Mouse (Mus musculus) ES-E14 (cell line): Measurements from ENCODE around the gene Ppfia1. TPM values are rescaled to one million over a fixed set of nuclear protein-coding genes. Genes with fewer than 3 reads are reported as not detected.

Source experiments
- DNase-seq: peaks from one replicate; pipeline ENCODE4 v3.0.0-alpha.2; 2013; ENCODE audit warnings: low read depth, low spot score
- H3K27ac ChIP-seq: 2 replicates; pipeline ENCODE4 v1.5.1; 2012; ENCODE audit warnings: low read depth, mild to moderate bottlenecking, low read length, moderate library complexity, mixed read lengths; ENCODE audit not compliant: poor library complexity, insufficient read depth, severe bottlenecking
- H3K36me3 ChIP-seq: 2 replicates; pipeline ENCODE4 v1.6.1; 2012; ENCODE audit warnings: mild to moderate bottlenecking, low read length, moderate library complexity, mixed read lengths; ENCODE audit not compliant: control insufficient read depth, poor library complexity, insufficient read depth, severe bottlenecking
- H3K4me1 ChIP-seq, 2 experiments: fragments of 150-350 bp in 1 of 2; sonication (generic) in 1 of 2; 2 replicates each; pipeline ENCODE4 v1.6.1; 2012; ENCODE audit warnings: low read length in 2 of 2, mild to moderate bottlenecking in 1 of 2, mixed read lengths in 1 of 2; ENCODE audit not compliant: control insufficient read depth in 2 of 2, insufficient read depth in 2 of 2, poor library complexity in 1 of 2
- H3K4me3 ChIP-seq, 2 experiments: fragments of 150-350 bp in 1 of 2; sonication (generic) in 1 of 2; 2 replicates each; pipeline ENCODE4 v1.5.1; 2012; ENCODE audit warnings: low read length in 2 of 2, low read depth in 1 of 2, mild to moderate bottlenecking in 1 of 2, mixed read lengths in 1 of 2; ENCODE audit not compliant: insufficient read depth in 1 of 2, poor library complexity in 1 of 2, severe bottlenecking in 1 of 2
- H3K9ac ChIP-seq: 2 replicates; pipeline ENCODE4 v1.6.1; 2012; ENCODE audit warnings: low read depth, mild to moderate bottlenecking, low read length, mixed read lengths; ENCODE audit not compliant: poor library complexity, insufficient read depth, severe bottlenecking
- H3K9me3 ChIP-seq: fragments of 150-350 bp; sonication (generic); 2 replicates; pipeline ENCODE4 v1.6.1; 2012; ENCODE audit warnings: low read depth, mild to moderate bottlenecking, low read length; ENCODE audit not compliant: control insufficient read depth, insufficient read depth
- CHD2 ChIP-seq: IDR thresholded peaks from 2 replicates; pipeline ENCODE4 v1.6.1; 2014; ENCODE audit warnings: mild to moderate bottlenecking, low read depth, low read length, inconsistent platforms
- HCFC1 ChIP-seq: IDR thresholded peaks from 2 replicates; pipeline ENCODE4 v1.6.1; 2012; ENCODE audit warnings: low read length, inconsistent platforms, borderline replicate concordance; ENCODE audit not compliant: insufficient read depth
- MAFK ChIP-seq: IDR thresholded peaks from 2 replicates; pipeline ENCODE4 v1.6.1; 2014; ENCODE audit warnings: mild to moderate bottlenecking, low read depth, low read length, inconsistent platforms; ENCODE audit not compliant: insufficient read depth
- ZC3H11A ChIP-seq: IDR thresholded peaks from 2 replicates; pipeline ENCODE4 v1.6.1; 2012; ENCODE audit warnings: low read depth, mild to moderate bottlenecking, inconsistent platforms, low read length, borderline replicate concordance
- ZNF384 ChIP-seq: IDR thresholded peaks from 2 replicates; pipeline ENCODE4 v1.6.1; 2012; ENCODE audit warnings: low read depth, low read length, inconsistent platforms
- in situ Hi-C, 2 experiments: fragments of 600-800 bp; cut with MboI; formaldehyde crosslinking; loops; one replicate each; pipeline ENCODE4 v1.15.1; 2025; ENCODE audit warnings: low sequenced_read_pairs in 2 of 2, inconsistent platforms in 1 of 2; ENCODE audit not compliant: unreplicated experiment in 2 of 2
- total RNA-seq: library from RNA; depleted of rRNA; stranded (reverse); fragments of 300-350 nt; gene quantifications from 2 replicates; pipeline ENCODE4 v1.2.3, GENCODE M21; 2012

Gene Ppfia1
- total RNA-seq, 1 experiment: 55.1 TPM

- no peaks in the 10 kb centered on the region for H3K4me1 ChIP-seq
- TF ChIP-seq ZNF384: no peak
- TF ChIP-seq MAFK: no peak
- H3K4me3 ChIP-seq: no peak overlapping the region
- H3K9me3 ChIP-seq: no peaks in the 10 kb centered on the region
- in situ Hi-C loops: no loop called here
- H3K27ac ChIP-seq: no peak overlapping the region
- H3K36me3 ChIP-seq: peaks cover 81% of the 10 kb centered on the region
- no peak overlapping the region for H3K9ac ChIP-seq
- DNase-seq: no peak
Measured at GRCm38 (mm10) chr7:144461246-144461902, 92.2 kb downstream of the Ppfia1 start.

- H3K9ac ChIP-seq: no peak overlapping the region
- in situ Hi-C loops: no loop called here
- peaks cover 84% of the 10 kb centered on the region for H3K36me3 ChIP-seq
- H3K9me3 ChIP-seq: no peaks in the 10 kb centered on the region
- no peak for DNase-seq
- no peaks in the 10 kb centered on the region for H3K4me1 ChIP-seq
- no peak overlapping the region for H3K4me3 ChIP-seq
- H3K27ac ChIP-seq: no peak overlapping the region
- TF ChIP-seq HCFC1 (no peak), CHD2 (no peak), ZNF384 (no peak), MAFK (no peak), ZC3H11A (no peak)
Measured at GRCm38 (mm10) chr7:144458881-144459280, 94.6 kb downstream of the Ppfia1 start.

GRCm38 (mm10) chr7:144450661-144451060, 102.9 kb downstream of the Ppfia1 start:
- no peak for DNase-seq
- Histone ChIP-seq H3K9me3 (no peaks in the 10 kb centered on the region), H3K4me1 (0 out of 4 replicates have a peak, but pooled peaks cover 0 to 5% of the 10 kb centered on the region in 2 experiments), H3K36me3 (peaks cover 57% of the 10 kb centered on the region), H3K9ac (no peak overlapping the region), H3K27ac (no peak overlapping the region), H3K4me3 (no peak overlapping the region)
- TF ChIP-seq MAFK (no peak), CHD2 (no peak), ZC3H11A (no peak), HCFC1 (no peak), ZNF384 (no peak)
- in situ Hi-C loops: no loop called here

- no peak for DNase-seq
- Histone ChIP-seq H3K27ac (no peak overlapping the region), H3K36me3 (peaks cover 55% of the 10 kb centered on the region), H3K9me3 (no peaks in the 10 kb centered on the region), H3K9ac (no peak overlapping the region), H3K4me3 (no peak overlapping the region), H3K4me1 (0 out of 4 replicates have a peak, but pooled peaks cover 0 to 5% of the 10 kb centered on the region in 2 experiments)
- no peak for TF ChIP-seq ZC3H11A
- no peak for TF ChIP-seq CHD2
- TF ChIP-seq HCFC1: no peak
- TF ChIP-seq MAFK: no peak
- no peak for TF ChIP-seq ZNF384
- in situ Hi-C loops: no loop called here
Measured at GRCm38 (mm10) chr7:144449637-144450570, 103.6 kb downstream of the Ppfia1 start.
